Mouse (Mus musculus) adipocyte (in vitro differentiated cells): ENCODE measurements at regions not wholly inside any gene's neighbourhood (a gene's known extent, or its start where the extent isn't known, plus 50 kb on each side); places are given as distances from the start of the nearest gene placed in this dataset.

ENCODE experiments used
- DNase-seq: peaks from one replicate; pipeline ENCODE4 v3.0.0-alpha.2; 2016; ENCODE audit warnings: low spot score

DNA sequence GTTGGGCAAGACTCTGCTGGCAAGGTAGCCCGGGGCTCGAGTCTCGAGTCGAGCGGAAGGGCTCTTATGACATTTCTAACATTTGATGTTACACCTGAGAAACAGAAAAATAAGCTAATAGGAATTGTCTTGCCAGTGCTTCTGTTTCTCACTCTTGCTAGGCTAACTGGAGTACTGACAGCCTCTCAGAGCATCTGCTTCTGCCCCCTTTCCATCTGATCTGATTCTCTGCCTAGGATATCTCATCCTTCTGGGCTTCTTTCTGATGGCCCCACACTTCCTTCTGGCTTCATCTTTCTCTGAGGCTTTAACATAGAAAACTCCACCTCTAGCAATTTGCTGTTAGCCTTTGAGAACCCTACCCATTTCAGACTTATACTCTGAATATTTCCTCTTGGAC is 95.0 kb upstream of the Arhgef9 start:
- DNase-seq, result no peak

DNA sequence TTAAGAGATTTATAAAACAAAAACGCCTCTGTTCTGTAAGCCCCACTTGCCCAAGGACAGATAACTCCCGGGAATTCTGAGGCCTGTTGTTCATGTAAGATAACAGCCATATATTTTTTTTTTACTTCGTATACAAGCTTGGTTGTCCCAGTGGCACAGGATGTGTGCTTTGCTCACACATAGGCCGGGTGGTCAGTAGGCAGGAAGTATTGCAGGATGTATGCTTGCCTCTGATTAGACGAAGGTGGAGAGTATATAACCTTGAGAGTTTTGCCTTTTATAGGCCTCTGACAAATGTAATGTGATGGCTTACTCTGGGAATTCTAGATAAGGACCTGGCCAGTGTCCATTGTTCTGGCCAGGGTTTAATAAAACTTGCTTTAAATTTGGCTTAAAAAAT is 85.4 kb upstream of the Arhgef9 start:
- no peak for DNase-seq

DNA sequence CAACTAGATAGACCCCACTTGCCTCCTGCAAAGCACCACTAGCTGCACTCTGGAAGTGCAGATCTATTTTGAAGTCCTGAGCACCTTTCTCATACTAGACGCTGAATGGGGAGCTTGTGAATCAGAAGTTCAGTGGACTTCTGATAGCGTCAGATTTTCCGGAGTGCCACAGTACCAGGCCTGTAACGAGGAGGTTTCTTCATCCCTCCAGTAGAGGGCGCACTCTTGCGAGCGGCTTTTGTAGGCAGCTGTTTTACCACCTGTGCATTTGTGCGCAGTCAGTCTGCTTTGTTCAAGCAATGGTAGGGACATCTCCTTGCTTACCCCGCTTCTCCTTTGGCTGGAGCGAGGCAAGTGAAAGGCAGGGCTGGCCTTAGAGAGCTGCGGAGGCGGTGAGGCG is 56.9 kb upstream of the Arhgef9 start:
- peak; percentile 3 for DNase-seq
